Mouse (Mus musculus): ENCODE data around the gene Akt1s1.
"Not testable (repeated sequence)": the region's sequence is repeated elsewhere in the genome, so short reads cannot be mapped to it uniquely, and the experiment has no call there.

The Akt1s1 gene

GRCm38 (mm10) chr7:44871181-44871580 is 22.4 kb downstream of the Akt1s1 start:
- DNase-seq = no peak

- not testable (repeated sequence) for DNase-seq
These were observed 23.0 kb downstream of the Akt1s1 start for GRCm38 (mm10) chr7:44871774-44872173.

GRCm38 (mm10) chr7:44877833-44878232 is 29.0 kb downstream of the Akt1s1 start:
- DNase-seq = no peak

- no peak for DNase-seq
These were observed 34.2 kb downstream of the Akt1s1 start for GRCm38 (mm10) chr7:44883036-44883435.

- DNase-seq = no peak
These were observed 35.8 kb downstream of the Akt1s1 start for GRCm38 (mm10) chr7:44884637-44885036.

- DNase-seq = no peak
These were observed 38.2 kb downstream of the Akt1s1 start for GRCm38 (mm10) chr7:44886964-44887363.

- DNase-seq = no peak
These were observed 39.7 kb downstream of the Akt1s1 start for GRCm38 (mm10) chr7:44888256-44889105.

GRCm38 (mm10) chr7:44890180-44890579 is 41.4 kb downstream of the Akt1s1 start:
- DNase-seq = no peak

GRCm38 (mm10) chr7:44890737-44891136 is 41.9 kb downstream of the Akt1s1 start:
- DNase-seq = no peak

GRCm38 (mm10) chr7:44891611-44892010 is 42.8 kb downstream of the Akt1s1 start:
- DNase-seq = no peak

- peak; percentile 89 for DNase-seq
These were observed 43.6 kb downstream of the Akt1s1 start, which contains the start of gene Med25 for GRCm38 (mm10) chr7:44892276-44892921. Gene Med25, minus strand, starts transcription at chr7:44892712.

- DNase-seq = no peak
These were observed 44.4 kb downstream of the Akt1s1 start for GRCm38 (mm10) chr7:44893197-44893596.

GRCm38 (mm10) chr7:44894175-44894574 is 45.4 kb downstream of the Akt1s1 start:
- no peak for DNase-seq

GRCm38 (mm10) chr7:44895206-44895592 is 46.4 kb downstream of the Akt1s1 start:
- DNase-seq = no peak

GRCm38 (mm10) chr7:44895593-44896434 is 47.0 kb downstream of the Akt1s1 start, which contains the start of gene Fuz:
Gene Fuz, plus strand, starts transcription at chr7:44896079.
- DNase-seq = peak; percentile 85

- no peak for DNase-seq
These were observed 47.7 kb downstream of the Akt1s1 start for GRCm38 (mm10) chr7:44896499-44896898.

- DNase-seq = peak; percentile 32
These were observed 49.8 kb downstream of the Akt1s1 start for GRCm38 (mm10) chr7:44898607-44899006.

- peak; percentile 27 for DNase-seq
These were observed 51.8 kb downstream of the Akt1s1 start for GRCm38 (mm10) chr7:44900632-44901031.

- peak; percentile 78 for DNase-seq
These were observed 52.5 kb downstream of the Akt1s1 start for GRCm38 (mm10) chr7:44901230-44901722.

Measured in thymus, postnatal 14 days (tissue).